Mouse (Mus musculus): ENCODE measurements around the gene Tbx1.

Tbx1 gene

DNA sequence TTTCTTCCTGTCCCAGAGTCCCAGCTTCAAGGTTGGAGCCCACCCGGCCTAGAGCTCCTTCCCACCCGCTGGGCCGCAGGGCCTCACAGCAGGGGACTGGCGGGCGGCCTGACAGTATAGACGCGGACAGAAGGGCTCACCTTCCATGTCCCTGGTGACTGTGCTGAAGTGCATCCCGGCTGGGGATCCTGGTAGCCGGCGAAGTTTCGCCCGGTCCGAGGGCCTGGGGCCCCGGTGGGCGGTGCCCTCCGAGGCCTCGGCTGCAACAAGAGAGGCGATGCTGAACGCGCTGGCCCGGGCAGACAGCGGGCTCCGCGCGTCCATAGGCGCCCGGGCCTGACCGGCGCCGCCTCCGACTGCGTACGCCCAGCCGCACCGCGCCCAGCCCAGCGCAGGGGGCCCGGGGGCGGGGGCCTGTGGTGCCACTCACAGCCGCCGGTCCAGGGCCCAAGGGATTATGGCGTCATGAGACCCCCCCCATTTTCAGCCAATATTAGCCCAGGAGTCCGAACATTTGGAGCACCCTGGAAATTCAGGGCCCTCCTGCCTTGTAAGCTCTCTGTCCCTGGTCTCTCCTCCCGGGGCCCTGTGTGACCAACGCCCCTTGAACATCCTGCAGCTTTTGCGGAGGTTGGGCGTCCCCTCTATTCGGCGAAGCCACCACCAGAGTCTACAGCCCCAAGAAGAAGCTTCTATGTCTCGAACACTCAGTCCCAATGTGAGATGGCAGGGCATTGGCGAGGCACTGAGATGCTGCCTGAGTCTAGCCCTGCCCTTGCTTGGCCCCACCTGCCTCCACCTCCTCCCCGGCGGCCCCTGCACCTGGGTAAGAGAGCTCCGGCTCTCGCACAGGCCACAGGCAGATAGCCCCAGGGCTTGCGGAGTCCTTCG lies 2.4 kb downstream of the Tbx1 start:
- DNase-seq (ENCODE audit: low spot score), result no peak

DNA sequence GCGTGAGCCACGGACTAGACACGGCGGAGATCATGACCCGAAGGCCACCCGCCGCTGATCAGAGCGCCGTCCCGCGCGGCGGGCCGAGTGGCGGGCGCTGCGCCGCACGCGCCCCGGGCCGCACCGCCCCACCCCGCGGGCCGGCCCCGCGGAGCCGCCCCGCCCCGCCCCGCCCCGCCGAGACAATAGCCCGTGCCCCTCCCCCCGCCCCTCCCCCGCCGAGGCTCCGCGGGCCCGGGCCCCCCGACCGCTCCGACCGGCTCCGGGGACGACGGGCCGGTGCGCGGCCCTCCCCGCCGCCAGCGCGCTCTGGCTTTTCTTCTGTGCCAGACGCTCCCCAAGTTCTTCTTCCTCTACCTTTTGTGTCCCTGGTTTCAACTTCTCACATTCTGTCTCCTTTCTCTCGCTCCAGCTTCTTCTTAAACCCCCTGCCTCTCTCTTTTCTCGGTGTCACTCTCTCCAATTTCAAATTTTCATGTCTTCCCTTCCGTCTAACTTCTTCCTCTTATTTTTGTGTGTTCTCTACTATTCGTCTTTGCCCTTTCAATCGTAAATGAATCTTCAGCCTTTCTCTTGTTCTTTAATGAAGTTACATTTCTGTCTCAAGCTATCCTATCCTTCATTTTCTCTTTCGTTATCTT lies 3.4 kb downstream of the Tbx1 start:
- DNase-seq (ENCODE audit: low spot score), result no peak

DNA sequence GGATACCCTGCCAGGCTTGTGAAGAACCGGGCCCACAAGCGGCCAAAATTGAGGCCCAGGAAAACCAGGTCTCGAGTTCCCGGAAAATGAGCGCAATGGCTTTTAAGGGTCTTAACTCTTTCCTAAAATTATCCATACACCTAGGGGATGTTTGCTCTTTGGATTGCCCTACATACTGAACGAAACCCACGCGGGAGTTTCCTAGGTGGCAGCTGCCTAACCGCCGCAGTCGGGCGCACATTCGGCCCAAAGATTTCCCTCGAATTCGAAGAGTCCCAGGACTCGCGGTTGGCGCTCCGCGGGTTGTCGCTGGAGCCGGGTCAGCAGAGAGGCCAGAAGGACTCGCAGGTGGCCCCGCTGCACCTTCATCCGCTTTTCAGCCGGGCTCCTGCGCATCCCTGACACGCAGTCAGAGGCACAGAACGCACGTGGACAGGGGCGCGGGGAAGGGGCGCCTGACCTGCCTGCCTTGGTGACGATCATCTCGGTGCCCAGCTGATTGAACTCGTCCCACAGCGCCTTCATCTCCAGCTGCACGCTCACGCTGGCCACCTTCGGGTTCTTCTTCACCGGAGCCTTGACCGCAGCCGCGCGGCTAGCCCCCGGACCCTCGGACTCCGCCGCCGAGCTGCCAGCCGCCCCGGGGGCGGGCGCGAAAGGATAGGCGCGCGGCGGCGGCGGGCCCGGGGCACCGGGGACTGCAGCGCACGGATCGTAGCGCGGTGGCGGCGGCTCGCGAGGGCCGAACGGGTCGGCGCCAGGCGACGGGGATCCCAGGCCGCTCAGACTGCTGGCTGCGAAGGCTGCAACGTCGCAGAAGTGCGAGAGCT lies 4.2 kb downstream of the Tbx1 start:
- no peak for DNase-seq (ENCODE audit: low spot score)

- DNase-seq (ENCODE audit: low spot score), result no peak
Measured at GRCm38 (mm10) chr16:18585676-18586075, 4.8 kb downstream of the Tbx1 start.

DNA sequence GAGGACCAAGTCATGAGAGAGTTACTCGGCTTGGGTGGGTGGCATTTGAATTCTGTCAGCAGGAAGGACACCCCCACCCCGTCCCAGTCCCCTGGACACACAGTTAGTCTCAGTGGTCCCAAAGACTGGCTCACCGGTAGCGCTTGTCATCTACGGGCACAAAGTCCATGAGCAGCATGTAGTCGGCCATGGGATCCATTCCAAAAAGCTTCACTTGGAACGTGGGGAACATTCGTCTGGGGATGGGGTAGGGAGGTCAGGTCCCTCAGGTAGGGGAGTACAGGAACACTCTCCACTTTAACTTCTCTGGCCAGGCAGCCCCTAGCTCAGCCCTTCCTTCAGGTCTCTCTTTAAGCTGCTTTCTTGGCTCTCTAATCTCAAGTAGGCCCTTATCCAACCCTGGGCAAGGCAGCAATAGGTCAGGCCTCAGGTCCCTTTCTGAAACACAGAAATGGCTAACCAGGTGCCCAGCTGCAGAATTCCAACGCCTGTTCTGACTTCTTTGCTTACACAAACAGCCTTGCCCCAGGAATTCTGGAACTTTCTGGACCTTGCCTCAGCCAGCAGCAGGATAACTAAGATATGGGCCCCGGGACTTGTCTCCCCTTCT lies 5.5 kb downstream of the Tbx1 start:
- no peak for DNase-seq (ENCODE audit: low spot score)

GRCm38 (mm10) chr16:18583673-18584357 lies 6.7 kb downstream of the Tbx1 start:
- DNase-seq (ENCODE audit: low spot score), result no peak

GRCm38 (mm10) chr16:18583169-18583568 lies 7.3 kb downstream of the Tbx1 start:
- no peak for DNase-seq (ENCODE audit: low spot score)

- no peak for DNase-seq (ENCODE audit: low spot score)
Measured at GRCm38 (mm10) chr16:18582426-18583148, 7.9 kb downstream of the Tbx1 start.

GRCm38 (mm10) chr16:18581623-18582205 lies 8.8 kb downstream of the Tbx1 start:
- DNase-seq (ENCODE audit: low spot score), result no peak

- DNase-seq (ENCODE audit: low spot score), result no peak
Measured at GRCm38 (mm10) chr16:18581050-18581622, 9.3 kb downstream of the Tbx1 start.

GRCm38 (mm10) chr16:18580389-18580788 lies 10.1 kb downstream of the Tbx1 start:
- DNase-seq (ENCODE audit: low spot score), result no peak

DNA sequence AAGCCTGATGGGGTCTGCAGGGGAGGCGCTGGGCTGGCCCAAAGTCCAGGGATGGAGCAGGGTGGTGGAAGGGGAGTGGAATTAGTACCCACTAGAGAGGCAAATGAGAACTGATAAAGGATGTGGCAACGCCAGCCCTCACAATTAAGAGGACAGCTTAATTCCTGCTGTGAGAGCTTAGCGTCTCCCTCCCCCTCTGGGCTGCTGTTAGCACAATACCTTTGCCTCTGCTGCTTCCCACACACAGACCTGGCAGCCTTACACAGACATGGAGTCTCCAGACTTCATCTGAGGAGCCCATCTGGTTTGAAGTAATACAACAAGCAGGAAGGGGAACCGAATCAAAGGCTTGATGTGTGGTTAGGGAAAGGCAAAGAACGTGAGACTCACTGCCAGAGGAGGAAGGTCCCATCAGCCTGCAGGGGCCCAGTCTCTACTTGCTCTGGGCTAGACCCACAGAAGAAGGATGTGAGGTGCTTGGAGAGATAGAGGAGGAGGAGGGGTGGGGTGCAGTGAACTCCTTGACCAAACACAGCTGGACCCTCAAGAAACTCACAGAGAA lies 12.8 kb downstream of the Tbx1 start:
- DNase-seq (ENCODE audit: low spot score), result no peak

DNA sequence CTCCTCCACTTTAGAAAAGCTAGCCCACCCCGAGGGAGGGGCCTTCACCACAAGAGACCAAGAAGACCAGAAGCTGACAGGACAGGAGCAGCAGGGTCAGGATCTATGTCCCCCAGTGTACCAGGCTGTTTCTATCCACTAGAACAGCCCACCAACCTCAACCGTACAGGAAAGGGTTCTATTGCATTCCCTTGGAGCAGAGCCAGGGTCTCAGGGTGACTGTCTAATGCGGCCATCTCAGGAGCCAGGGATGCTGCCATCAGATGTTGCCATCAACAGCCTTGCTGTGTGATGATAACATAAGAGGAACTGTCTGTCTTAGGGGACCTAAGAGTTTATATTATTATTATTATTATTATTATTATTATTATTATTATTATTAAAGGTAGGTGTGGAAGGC lies 13.4 kb downstream of the Tbx1 start:
- no peak for DNase-seq (ENCODE audit: low spot score)

- no peak for DNase-seq (ENCODE audit: low spot score)
Measured at GRCm38 (mm10) chr16:18574196-18574595, 16.3 kb downstream of the Tbx1 start.

DNA sequence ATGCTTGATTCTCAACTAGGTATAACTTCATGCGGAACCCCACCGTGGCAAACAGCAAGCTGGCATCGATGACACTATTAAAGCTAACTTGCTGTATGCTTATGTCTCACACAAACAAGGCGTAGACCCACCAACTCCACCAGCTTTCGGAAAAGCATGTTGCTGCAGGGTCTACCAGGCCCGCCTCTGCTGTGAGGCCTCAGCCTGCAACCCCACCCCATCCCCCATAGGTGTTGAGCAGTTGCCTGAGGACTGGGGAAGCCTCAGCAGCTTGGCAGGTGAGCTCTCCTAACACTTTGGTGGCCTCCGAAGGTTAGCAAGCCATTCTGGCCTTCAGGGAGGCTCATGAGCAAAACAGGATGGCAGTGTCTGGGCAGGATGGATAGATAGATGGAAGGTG lies 21.9 kb downstream of the Tbx1 start:
- no peak for DNase-seq (ENCODE audit: low spot score)

- no peak for DNase-seq (ENCODE audit: low spot score)
Measured at GRCm38 (mm10) chr16:18564472-18564871, 26.0 kb downstream of the Tbx1 start.

GRCm38 (mm10) chr16:18556461-18556860 lies 34.0 kb downstream of the Tbx1 start:
- no peak for DNase-seq (ENCODE audit: low spot score)

- DNase-seq (ENCODE audit: low spot score), result no peak
Measured at GRCm38 (mm10) chr16:18555235-18555935, 35.1 kb downstream of the Tbx1 start.

DNA sequence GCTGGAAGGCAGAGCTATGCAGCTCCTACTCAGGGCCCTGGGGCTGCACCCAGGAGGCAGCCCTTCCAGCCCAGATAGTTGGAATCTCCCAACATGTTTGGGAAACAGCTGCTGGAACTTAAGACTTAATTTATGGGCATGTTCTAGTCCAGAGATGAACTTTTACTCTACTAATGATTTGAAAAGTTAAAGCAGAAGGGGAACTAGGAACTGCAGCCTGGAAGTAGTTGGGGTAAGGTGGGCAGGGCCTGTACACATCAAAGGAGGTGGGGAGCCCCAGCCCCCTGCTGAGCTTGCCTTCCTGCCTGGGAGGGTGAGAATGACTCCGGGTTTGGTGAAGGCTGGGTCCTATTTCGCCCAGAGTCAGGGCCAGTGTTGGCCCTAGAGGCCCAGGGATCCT lies 35.8 kb downstream of the Tbx1 start:
- DNase-seq (ENCODE audit: low spot score), result no peak
